Comparison of ENCODE assay signal across 28 mouse cellular contexts in genomic region chr3:96251787-96252186, GRCm38 (mm10). TPM values are rescaled to one million over a fixed set of nuclear protein-coding genes. Genes with fewer than 3 reads are reported as not detected.
DNase-seq lines count a peak whose midpoint lies in the region; ATAC-seq and TF ChIP-seq lines count a peak whose summit lies in the region.
"Had no signal": no experiment of that assay in that cellular context is flagged by ENCODE, and none has a peak within 500 bp of the region (broad histone marks: within the 10 kb centered on the region; RNA-seq: fewer than 3 reads in every experiment).

No protein-coding gene starts in this region.

- peak; percentile 14 for DNase-seq in induced T-regulatory cell, adult 2 months (ENCODE audit: low read depth)
- DNase-seq in gastrocnemius, postnatal 36 days: no peak
- no peak for DNase-seq in forebrain, embryonic 14.5 days (ENCODE audit: low spot score)
- no peak for DNase-seq in Muller cell, postnatal 12 days (ENCODE audit: inconsistent ontology term)
- DNase-seq: adrenal gland, postnatal 14 days; cerebellum, adult 18-20 months; cerebellum, postnatal 10 days; embryo, embryonic 11 days; gastrocnemius, postnatal 14 days; heart, adult 18-20 months; heart, postnatal 10 days had no signal

- no peak for ATAC-seq in liver, embryonic 16.5 days (ENCODE audit: low read depth)
- ATAC-seq in liver, embryonic 12.5 days: no peak
- ATAC-seq in monocyte, adult 5-6 weeks (replicated peaks; ENCODE audit: insufficient number of reproducible peaks, low FRiP score, low TSS enrichment, poor library complexity, severe bottlenecking): peak; percentile 86
- ATAC-seq in forebrain, embryonic 14.5 days: no peak
- ATAC-seq: forebrain, embryonic 16.5 days; hindbrain, postnatal 0 days; intestine, embryonic 15.5 days had no signal

- H3K27ac ChIP-seq in liver, embryonic 16.5 days (ENCODE audit: low read length): peak overlapping the region; percentile 26; the same call in 1 of the 2 replicates
- H3K27ac ChIP-seq in liver, embryonic 12.5 days: no peak overlapping the region
- H3K27ac ChIP-seq in bone marrow macrophage, adult 2 months (ENCODE audit: insufficient read depth, low read depth, low read length): peak overlapping the region; percentile 95
- no peak overlapping the region for H3K27ac ChIP-seq in forebrain, embryonic 14.5 days (ENCODE audit: low read depth, low read length)
- H3K27ac ChIP-seq: embryonic facial prominence, embryonic 15.5 days; heart, embryonic 10.5 days; hindbrain, embryonic 13.5 days; hindbrain, postnatal 0 days; intestine, embryonic 15.5 days had no signal

- no peaks in the 10 kb centered on the region for H3K9me3 ChIP-seq in liver, embryonic 16.5 days (replicated peaks; ENCODE audit: control insufficient read depth, low read length)
- no peaks in the 10 kb centered on the region for H3K9me3 ChIP-seq in liver, embryonic 12.5 days (replicated peaks)
- no peaks in the 10 kb centered on the region for H3K9me3 ChIP-seq in forebrain, embryonic 14.5 days (replicated peaks; ENCODE audit: control insufficient read depth, low read length)
- H3K9me3 ChIP-seq: embryonic facial prominence, embryonic 15.5 days; forebrain, embryonic 10.5 days; heart, embryonic 10.5 days; hindbrain, embryonic 13.5 days; intestine, embryonic 15.5 days had no signal

- no peaks in the 10 kb centered on the region for H3K27me3 ChIP-seq in liver, embryonic 16.5 days (ENCODE audit: control insufficient read depth, insufficient read depth, low read depth, low read length)
- H3K27me3 ChIP-seq in liver, embryonic 12.5 days (replicated peaks): no peaks in the 10 kb centered on the region
- no peaks in the 10 kb centered on the region for H3K27me3 ChIP-seq in forebrain, embryonic 14.5 days (replicated peaks; ENCODE audit: control insufficient read depth, insufficient read depth, low read length)
- H3K27me3 ChIP-seq: embryonic facial prominence, embryonic 15.5 days; hindbrain, embryonic 13.5 days; intestine, embryonic 15.5 days had no signal

- H3K4me1 ChIP-seq in liver, embryonic 16.5 days (ENCODE audit: control insufficient read depth, low read depth, low read length): peaks cover 50% of the 10 kb centered on the region
- peaks cover 78% of the 10 kb centered on the region for H3K4me1 ChIP-seq in liver, embryonic 12.5 days
- H3K4me1 ChIP-seq in bone marrow macrophage, adult 2 months (ENCODE audit: control insufficient read depth, insufficient read depth, low read length): peaks cover 37% of the 10 kb centered on the region
- H3K4me1 ChIP-seq in forebrain, embryonic 14.5 days (ENCODE audit: control insufficient read depth, insufficient read depth, low read length): peaks cover 4% of the 10 kb centered on the region; the same call in 1 of the 2 replicates

- no peak for TF ChIP-seq CTCF in bone marrow macrophage, adult 2 months (IDR thresholded peaks at IDR 0.05; ENCODE audit: low read depth, low read length)

- H3K4me2 ChIP-seq in liver, embryonic 16.5 days (ENCODE audit: low read depth, low read length): no peak overlapping the region
- no peak overlapping the region for H3K4me2 ChIP-seq in liver, embryonic 12.5 days
- no peak overlapping the region for H3K4me2 ChIP-seq in forebrain, embryonic 14.5 days (ENCODE audit: low read length)
- H3K4me2 ChIP-seq: embryonic facial prominence, embryonic 15.5 days; hindbrain, embryonic 13.5 days; intestine, embryonic 15.5 days had no signal

- no peaks in the 10 kb centered on the region for H3K36me3 ChIP-seq in liver, embryonic 16.5 days (ENCODE audit: control insufficient read depth, insufficient read depth)
- no peaks in the 10 kb centered on the region for H3K36me3 ChIP-seq in liver, embryonic 12.5 days
- H3K36me3 ChIP-seq in forebrain, embryonic 14.5 days (ENCODE audit: control insufficient read depth, insufficient read depth, low read length): no peaks in the 10 kb centered on the region
- H3K36me3 ChIP-seq: embryonic facial prominence, embryonic 15.5 days; forebrain, embryonic 10.5 days; heart, embryonic 10.5 days; hindbrain, embryonic 13.5 days; intestine, embryonic 15.5 days had no signal

- H3K9ac ChIP-seq in liver, embryonic 16.5 days (ENCODE audit: low read depth, low read length): no peak overlapping the region
- no peak overlapping the region for H3K9ac ChIP-seq in liver, embryonic 12.5 days
- H3K9ac ChIP-seq in forebrain, embryonic 14.5 days (ENCODE audit: low read length): no peak overlapping the region
- H3K9ac ChIP-seq: embryonic facial prominence, embryonic 15.5 days; hindbrain, embryonic 13.5 days; intestine, embryonic 15.5 days had no signal

- 78% methylated on average over 3 of the region's 3 CpGs for WGBS in liver, embryonic 16.5 days (ENCODE audit: insufficient replicate concordance)
- WGBS in liver, embryonic 12.5 days (ENCODE audit: insufficient replicate concordance): 81% methylated on average over 3 of the region's 3 CpGs
- WGBS in forebrain, embryonic 14.5 days: 91% methylated on average over 3 of the region's 3 CpGs

- no peak for TF ChIP-seq POLR2A in bone marrow macrophage, adult 2 months (IDR thresholded peaks at IDR 0.05; ENCODE audit: borderline replicate concordance, low read depth, low read length)

- no peak overlapping the region for H3K4me3 ChIP-seq in liver, embryonic 16.5 days (ENCODE audit: low read depth, low read length)
- no peak overlapping the region for H3K4me3 ChIP-seq in liver, embryonic 12.5 days
- no peak overlapping the region for H3K4me3 ChIP-seq in bone marrow macrophage, adult 2 months (ENCODE audit: insufficient read depth, low read length)
- no peak overlapping the region for H3K4me3 ChIP-seq in forebrain, embryonic 14.5 days (ENCODE audit: low read depth, low read length)
- H3K4me3 ChIP-seq: embryonic facial prominence, embryonic 15.5 days; forebrain, embryonic 10.5 days; heart, embryonic 10.5 days; hindbrain, embryonic 13.5 days; intestine, embryonic 15.5 days had no signal

- intact Hi-C loops in gastrocnemius, postnatal 36 days (cut with DNase I): no loop called here

RNA-seq across cellular contexts. Expression of gene Hist2h3c1, which starts 5.3 kb away (rescaled TPM):
- 4.3 and 4.9 TPM in 2 replicates for polyA plus RNA-seq in liver, embryonic 16.5 days (2015; fragmentation: Nextera tagmentation; extraction: Ambion mirVana)
- polyA plus RNA-seq in liver, embryonic 12.5 days (2016; fragmentation: Nextera tagmentation; extraction: Ambion mirVana): 2.7 and 3.0 TPM in 2 replicates
- 4.9 and 7.4 TPM in 2 replicates for polyA plus RNA-seq in bone marrow macrophage, adult 2 months (2012; ENCODE audit: insufficient read depth, insufficient read length, missing spikeins)
- not detected in 3 replicates for total RNA-seq in monocyte, adult 5-6 weeks (2017)
- total RNA-seq in gastrocnemius, postnatal 36 days (2021): not detected
- 0.85 TPM in 1 of 2 replicates, not detected in the other for polyA plus RNA-seq in forebrain, embryonic 14.5 days (2014; fragmentation: Nextera tagmentation; extraction: Ambion mirVana)
- total RNA-seq: ES-E14; gastrocnemius, adult 18-20 months; gastrocnemius, postnatal 14 days; heart, adult 18-20 months; hematopoietic stem cell, adult 5-6 weeks; hindbrain, postnatal 0 days had no signal
- polyA plus RNA-seq: erythroblast, embryonic 14.5 days; forebrain, embryonic 10.5 days; forebrain, embryonic 16.5 days; frontal cortex, adult 2 months; heart, embryonic 14.5 days; hindbrain, postnatal 0 days had no signal

RNA-seq across cellular contexts. Expression of gene Hist2h2aa1, which starts 6.5 kb away (rescaled TPM):
- 34.7 and 39.6 TPM in 2 replicates for polyA plus RNA-seq in liver, embryonic 16.5 days (2015; fragmentation: Nextera tagmentation; extraction: Ambion mirVana)
- polyA plus RNA-seq in liver, embryonic 12.5 days (2016; fragmentation: Nextera tagmentation; extraction: Ambion mirVana): 23.9 and 29.2 TPM in 2 replicates
- polyA plus RNA-seq in bone marrow macrophage, adult 2 months (2012; ENCODE audit: insufficient read depth, insufficient read length, missing spikeins): not detected in 2 replicates
- 960 to 1,517 TPM (median 1,455 TPM) in 3 replicates for total RNA-seq in monocyte, adult 5-6 weeks (2017)
- 1 to 10 TPM; 2.9 to 7.9 TPM for total RNA-seq in gastrocnemius, postnatal 36 days (2021)
- 23.1 and 35.7 TPM in 2 replicates for polyA plus RNA-seq in forebrain, embryonic 14.5 days (2014; fragmentation: Nextera tagmentation; extraction: Ambion mirVana)

RNA-seq across cellular contexts. Expression of gene Hist2h4, which starts 11.3 kb away (rescaled TPM):
- polyA plus RNA-seq in liver, embryonic 16.5 days (2015; fragmentation: Nextera tagmentation; extraction: Ambion mirVana): 26.6 and 34.9 TPM in 2 replicates
- polyA plus RNA-seq in liver, embryonic 12.5 days (2016; fragmentation: Nextera tagmentation; extraction: Ambion mirVana): 27.0 and 29.3 TPM in 2 replicates
- polyA plus RNA-seq in bone marrow macrophage, adult 2 months (2012; ENCODE audit: insufficient read depth, insufficient read length, missing spikeins): 1.9 and 3.1 TPM in 2 replicates
- total RNA-seq in monocyte, adult 5-6 weeks (2017): 9.6 to 40.3 TPM (median 12.9 TPM) in 3 replicates
- 1 to 10 TPM; 5.9 to 6.8 TPM for total RNA-seq in gastrocnemius, postnatal 36 days (2021)
- polyA plus RNA-seq in forebrain, embryonic 14.5 days (2014; fragmentation: Nextera tagmentation; extraction: Ambion mirVana): 3.8 and 8.1 TPM in 2 replicates

RNA-seq across cellular contexts. Expression of gene Hist2h2aa2, which starts 11.7 kb away (rescaled TPM):
- 77.1 and 92.2 TPM in 2 replicates for polyA plus RNA-seq in liver, embryonic 16.5 days (2015; fragmentation: Nextera tagmentation; extraction: Ambion mirVana)
- polyA plus RNA-seq in liver, embryonic 12.5 days (2016; fragmentation: Nextera tagmentation; extraction: Ambion mirVana): 55.9 and 73.8 TPM in 2 replicates
- 14.5 and 22.9 TPM in 2 replicates for polyA plus RNA-seq in bone marrow macrophage, adult 2 months (2012; ENCODE audit: insufficient read depth, insufficient read length, missing spikeins)
- 492 to 498 TPM (median 493 TPM) in 3 replicates for total RNA-seq in monocyte, adult 5-6 weeks (2017)
- total RNA-seq in gastrocnemius, postnatal 36 days (2021): 100 to 1,000 TPM; 189 to 208 TPM
- polyA plus RNA-seq in forebrain, embryonic 14.5 days (2014; fragmentation: Nextera tagmentation; extraction: Ambion mirVana): 58.1 and 74.2 TPM in 2 replicates

RNA-seq across cellular contexts. Expression of gene Hist2h3c2, which starts 12.9 kb away (rescaled TPM):
- polyA plus RNA-seq in liver, embryonic 16.5 days (2015; fragmentation: Nextera tagmentation; extraction: Ambion mirVana): 9.2 and 9.8 TPM in 2 replicates
- 12.3 and 13.8 TPM in 2 replicates for polyA plus RNA-seq in liver, embryonic 12.5 days (2016; fragmentation: Nextera tagmentation; extraction: Ambion mirVana)
- polyA plus RNA-seq in bone marrow macrophage, adult 2 months (2012; ENCODE audit: insufficient read depth, insufficient read length, missing spikeins): 2.4 and 13.5 TPM in 2 replicates
- 1.5 to 1.6 TPM in 2 of 3 replicates, not detected in the other for total RNA-seq in monocyte, adult 5-6 weeks (2017)
- 1 to 10 TPM; 7.6 to 8.3 TPM for total RNA-seq in gastrocnemius, postnatal 36 days (2021)
- 5.2 and 9.1 TPM in 2 replicates for polyA plus RNA-seq in forebrain, embryonic 14.5 days (2014; fragmentation: Nextera tagmentation; extraction: Ambion mirVana)

Comparison
In these comparisons a context has a peak if more than half of its experiments do, and no peak if none do; other contexts are left out.
1. H3K27ac ChIP-seq: peak in liver, embryonic 16.5 days (single experiment) and bone marrow macrophage, adult 2 months (single experiment); none in liver, embryonic 12.5 days (single experiment) and forebrain, embryonic 14.5 days (single experiment).
2. RNA of gene Hist2h2aa1, which starts 6.5 kb away (polyA plus RNA-seq): 34.7 to 39.6 TPM in liver, embryonic 16.5 days, 23.1 to 35.7 TPM in forebrain, embryonic 14.5 days and 23.9 to 29.2 TPM in liver, embryonic 12.5 days; not detected in bone marrow macrophage, adult 2 months; every median in the first group is over 10 times any median in the second.